Mouse (Mus musculus) kidney, adult 9 months (tissue): Measurements from ENCODE around the gene Coro1c.

Source experiments
- DNase-seq: peaks from one replicate; pipeline ENCODE4 v3.0.0; 2022

Gene Coro1c

DNA sequence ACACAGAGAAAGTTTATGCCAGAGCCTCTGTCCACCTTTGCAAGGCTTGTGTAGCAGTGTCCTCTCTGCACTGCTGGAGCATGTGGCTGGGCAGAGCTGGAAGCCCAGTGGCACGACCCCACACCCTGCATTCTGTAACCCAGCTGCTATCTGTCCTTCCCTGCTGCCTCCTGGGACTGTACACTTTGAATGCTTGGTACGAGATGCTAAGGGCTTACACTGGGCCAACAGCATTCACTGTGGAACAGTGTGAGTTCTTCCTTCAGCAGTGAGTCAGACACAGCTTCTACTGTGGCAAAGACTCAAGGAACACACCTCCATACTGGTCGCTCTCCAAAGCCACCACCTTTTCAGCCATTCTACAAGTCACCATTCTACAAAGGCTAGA lies 25.2 kb downstream of the Coro1c start:
- no peak for DNase-seq

DNA sequence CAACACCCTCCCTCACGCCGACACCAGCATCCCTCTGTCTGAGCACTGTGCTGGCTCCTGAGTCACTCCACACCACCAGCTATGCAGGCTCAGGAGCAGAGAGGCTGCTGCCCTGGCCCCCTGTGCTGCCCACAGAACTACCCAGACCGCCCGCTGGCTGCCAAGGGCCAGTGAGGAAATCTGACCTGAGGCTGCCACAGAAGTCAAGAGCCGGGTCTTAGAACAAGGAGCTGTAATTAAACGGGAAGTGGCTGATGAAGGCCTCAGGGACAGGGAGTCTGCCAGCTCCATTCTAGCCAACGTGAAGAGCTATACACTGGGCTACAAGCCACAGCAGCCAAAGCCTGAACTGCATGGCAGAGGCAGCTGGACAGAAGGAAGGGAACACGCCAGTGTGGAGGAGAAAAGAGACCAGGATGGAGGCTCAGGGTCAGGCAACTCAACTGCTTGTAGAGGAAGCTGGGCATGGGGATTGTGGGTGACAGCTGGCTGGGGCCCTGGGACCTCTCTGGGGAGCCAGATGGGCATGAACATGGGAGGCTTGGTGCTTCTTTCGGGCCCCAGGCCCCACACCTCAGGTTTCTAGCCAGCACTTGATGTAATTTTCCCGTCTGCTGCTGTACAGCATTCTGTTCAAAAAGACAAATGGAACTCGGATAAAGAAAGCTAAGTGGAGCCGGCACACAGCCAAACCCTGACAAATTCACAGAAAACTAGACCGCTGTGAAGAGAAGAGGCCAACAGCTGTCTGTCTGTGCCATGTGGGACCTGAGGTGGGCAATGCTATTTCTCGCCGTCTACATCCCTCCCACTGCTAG lies 25.8 kb downstream of the Coro1c start:
- DNase-seq, result no peak

DNA sequence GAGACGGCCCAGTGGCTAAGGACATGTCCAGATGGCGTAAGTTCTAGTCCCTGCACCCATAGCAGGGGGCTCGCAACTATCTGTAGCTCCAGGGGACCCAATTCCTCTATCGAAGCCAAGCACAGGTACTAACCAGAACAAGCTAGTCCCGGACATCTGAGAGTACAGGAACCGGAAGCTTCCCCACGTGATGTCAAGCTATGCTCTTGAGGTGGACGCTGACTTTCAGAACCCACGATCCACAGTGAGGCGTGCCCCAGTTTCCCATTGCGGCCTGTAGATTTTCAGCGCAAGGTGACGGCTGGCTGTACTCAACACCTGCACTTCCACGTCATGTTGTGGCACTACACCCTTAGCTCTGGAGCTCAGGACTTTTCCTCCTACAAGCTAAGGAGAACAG lies 27.4 kb downstream of the Coro1c start:
- no peak for DNase-seq

DNA sequence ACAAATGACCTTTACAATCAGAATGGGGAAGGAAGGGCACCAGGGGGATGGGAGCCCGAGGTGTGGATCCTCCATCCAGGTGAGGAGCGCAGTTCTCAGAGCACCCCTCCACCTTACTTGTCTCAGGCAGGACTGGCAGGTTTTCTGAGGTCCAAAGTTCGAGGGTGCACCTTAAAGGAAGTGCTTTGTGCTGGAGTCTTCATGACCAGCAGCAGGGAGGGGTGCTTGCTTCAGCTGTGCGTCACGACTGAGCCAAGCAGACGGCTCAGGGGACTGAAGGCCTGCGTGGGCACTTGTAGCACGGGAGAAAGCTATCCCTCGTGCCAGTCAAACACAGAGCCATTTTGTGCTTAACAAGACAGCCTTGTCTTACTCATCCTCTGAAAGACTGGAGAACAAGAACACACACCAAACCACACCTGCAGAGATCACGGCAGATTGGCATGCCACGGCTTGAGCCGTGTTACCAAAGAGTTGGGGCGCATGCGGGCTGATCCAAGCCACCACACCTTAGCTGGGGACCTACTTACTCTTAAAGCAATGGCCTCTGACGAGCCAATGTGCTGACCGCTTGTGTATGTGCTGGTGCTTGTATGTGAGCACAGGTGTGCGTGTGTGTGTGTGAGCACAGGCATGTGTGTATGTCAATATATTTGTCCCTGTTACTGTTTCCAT lies 29.5 kb downstream of the Coro1c start:
- no peak for DNase-seq

DNA sequence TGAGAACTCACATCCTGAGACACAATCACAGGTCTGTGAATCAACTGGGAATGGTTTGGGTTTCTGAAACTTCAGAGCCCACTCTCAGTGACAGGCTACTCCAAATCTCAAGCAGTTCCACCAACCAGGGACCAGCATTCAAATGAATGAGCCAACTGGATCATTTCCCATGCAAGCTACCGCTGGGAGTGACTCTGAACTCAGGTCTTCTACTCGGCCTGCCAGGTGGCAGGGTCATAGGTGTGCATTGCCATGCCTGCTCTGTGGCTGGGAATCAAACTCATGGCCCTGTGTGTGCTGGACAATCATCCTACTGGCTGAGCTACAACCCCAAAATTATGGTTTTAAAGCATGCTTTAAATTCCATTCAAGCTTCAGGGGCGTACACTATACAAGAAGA lies 31.0 kb downstream of the Coro1c start:
- DNase-seq, result no peak

DNA sequence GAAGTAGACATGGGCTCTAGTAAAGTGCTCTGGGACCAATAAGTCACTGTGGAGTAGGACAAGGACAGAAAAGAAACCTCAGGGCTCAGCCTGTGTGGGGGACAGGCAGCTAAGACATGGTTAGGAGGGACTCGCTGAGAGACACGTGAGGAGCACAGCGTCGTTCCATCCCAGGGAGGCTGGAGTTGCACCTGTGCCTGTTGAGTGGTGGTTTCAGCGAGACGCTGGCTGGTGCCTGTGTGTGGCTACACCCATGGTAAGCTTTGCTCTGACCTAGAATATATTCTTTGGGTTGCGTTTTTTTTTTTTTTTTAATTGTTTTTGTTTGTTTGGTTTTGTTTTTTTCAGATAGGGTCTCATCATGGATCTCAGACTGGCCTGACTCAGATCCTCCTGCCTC lies 32.4 kb downstream of the Coro1c start:
- DNase-seq, result no peak

DNA sequence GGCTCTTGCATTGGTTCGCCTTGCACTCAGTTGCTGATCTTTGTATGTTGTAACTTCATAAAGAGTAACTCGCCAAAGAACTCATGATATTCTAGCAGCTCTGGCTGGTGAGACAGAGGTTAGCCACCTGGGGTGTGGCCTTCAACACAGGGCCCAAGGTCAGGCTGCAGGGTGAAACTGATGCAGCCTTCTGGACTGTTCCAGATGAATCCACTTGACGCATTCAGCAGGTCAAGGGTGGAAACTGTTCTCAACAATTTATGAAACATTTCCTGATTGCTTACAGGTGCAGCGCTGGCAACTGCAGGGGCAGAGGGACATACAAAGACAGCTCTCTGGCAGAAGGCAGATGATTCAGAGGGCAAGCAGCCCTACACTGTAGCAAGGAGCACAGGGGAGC lies 32.9 kb downstream of the Coro1c start:
- DNase-seq, result peak; percentile 43

DNA sequence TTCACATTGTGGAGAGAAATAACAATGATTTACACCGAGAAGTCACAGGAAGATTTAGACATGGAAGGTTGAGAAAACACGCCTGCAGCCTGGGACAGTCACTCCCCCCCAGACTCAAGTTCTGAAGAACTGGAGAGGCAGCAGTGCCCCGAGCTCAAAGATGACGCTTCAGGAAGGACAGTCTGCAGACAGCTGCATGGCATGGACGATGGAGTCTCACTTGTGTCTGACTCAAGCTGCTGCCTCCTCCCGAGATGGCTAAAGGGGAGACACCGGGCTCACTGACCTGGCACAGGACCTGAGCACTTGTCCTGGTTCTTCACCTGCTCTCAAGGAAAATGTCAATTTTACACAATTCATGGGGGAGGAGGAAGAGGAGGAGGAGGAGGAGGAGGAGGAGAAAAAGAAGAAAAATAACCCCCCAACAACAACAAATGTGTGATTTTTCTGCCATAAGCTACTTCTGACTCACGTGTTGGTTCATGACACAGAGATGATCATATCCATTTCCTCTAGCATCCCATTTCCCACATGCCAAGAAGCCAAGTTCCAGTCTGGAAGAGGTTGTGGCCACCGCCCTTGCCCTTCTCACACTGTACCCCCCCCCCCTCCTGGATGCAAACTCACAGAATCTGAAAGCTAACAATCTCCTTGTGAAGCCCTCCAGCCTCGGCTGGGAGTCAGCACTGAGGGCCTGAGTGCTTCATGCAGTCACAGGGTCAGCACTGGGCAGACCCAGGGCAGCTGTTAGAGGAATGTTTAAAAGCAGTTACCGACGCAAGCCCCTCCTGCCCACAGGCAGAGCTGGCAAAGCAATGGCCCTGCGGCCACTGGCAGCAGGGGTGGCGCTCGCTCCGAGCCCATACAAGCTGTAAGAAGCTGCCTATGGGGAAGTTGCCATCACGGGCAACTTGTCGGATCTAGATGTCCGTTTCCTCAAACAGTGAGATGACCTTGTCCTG lies 34.2 kb downstream of the Coro1c start:
- no peak for DNase-seq

DNA sequence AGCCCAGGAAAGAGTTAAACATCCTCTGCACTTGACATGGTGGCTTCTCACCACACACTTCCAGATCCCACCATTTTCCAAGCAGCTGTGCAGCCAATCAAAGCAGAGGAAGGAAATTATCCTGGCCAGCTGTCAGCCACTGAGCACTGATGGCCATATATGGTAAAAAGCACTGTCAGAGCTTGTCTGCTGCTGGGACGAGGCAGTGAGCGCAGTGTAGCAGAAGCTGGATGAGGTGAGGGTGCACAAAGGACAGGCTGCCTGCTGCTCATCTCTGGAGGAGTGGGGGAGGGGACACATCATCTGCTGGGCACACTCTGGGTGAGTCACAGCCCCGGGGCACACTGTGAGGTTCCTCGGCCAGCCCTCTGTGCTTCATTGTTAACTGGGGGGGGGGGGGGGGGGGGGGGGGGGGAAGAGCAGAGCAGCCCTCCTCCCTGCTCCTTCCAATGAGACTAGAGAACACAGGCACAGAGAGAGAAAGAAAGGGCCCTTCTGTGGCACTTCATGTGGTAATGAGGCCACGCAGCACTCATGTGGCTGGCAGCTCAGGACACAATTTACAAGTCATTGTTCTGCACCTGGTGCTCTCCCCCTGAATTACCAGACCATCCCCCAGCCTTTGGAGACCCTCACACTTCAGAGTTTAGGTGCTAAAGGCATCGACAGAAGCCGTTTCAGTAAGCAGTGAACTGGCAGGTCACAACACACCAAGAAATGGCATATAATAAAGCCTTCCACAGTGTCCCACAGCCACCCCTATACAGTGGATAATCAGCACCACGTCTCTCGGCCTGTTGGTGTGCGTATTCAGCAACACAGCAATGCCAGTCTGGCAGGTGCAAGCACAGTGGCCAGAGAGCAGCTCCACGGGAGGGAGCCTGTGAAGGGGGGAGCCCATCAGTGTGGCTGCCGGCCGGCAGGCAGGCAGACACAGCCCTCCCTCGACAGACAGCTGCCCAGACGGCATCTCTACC lies 35.3 kb downstream of the Coro1c start:
- DNase-seq, result peak; percentile 62

DNA sequence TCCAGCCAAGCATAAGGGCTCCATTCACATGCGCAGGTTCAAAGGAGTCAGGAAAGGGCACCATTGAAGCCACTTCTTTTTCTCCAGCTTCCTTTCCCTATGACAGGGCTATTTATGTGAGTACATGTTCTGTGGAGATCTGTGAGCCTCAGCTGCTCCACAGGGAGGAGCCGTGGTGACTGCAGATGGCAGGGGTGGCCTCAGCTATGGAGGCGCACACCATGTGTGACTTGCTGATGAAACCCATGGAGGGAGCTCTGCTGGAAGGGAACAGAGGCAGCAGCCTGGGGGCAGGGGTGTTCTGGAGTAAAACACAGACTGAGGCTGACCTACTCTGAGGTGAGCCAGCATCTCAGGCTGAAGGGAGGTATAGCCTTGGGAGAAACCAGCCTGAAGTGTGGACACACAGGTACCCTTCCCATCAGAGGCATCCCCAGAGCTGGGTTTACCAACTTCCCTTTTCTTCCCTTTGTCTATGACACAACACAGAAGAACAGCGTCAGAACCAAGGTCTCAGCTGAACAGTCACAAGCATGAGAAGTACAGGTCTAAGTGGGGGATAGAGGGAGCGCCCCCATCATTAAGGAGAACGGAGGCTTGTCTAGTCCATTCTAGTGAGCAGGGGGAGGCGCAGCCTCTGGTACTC lies 36.5 kb downstream of the Coro1c start:
- DNase-seq, result no peak

DNA sequence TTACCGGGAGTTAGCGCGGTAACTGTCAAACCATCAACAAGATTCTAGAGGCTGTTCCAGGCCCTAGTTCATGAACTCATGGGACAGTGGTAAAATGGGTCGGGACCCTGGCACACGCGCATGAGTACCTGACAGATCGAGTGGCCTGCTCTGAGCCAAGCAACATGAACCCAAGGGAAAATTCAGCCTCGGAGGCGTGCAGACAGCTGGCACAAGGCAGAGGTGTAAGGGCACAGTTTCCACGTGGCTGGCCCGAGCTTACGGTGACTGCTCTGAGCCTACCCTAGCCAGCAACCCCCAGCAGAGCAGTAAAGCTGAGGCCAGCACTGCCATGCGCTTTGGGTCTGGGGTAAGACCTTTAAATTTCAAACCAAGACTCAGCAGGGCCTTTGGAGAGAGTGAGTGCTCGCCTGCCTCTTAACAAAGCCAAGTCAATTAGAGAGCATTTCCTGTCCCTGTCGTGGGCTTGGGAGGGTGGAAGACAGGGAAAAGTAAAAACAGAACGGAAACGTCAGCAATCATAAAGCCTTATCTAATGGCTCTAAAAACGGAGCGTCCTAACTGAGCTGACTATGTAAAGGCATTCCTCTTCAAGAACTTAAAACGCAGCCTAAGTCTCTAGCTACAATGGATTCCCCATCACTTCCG lies 38.0 kb downstream of the Coro1c start:
- peak; percentile 49 for DNase-seq

DNA sequence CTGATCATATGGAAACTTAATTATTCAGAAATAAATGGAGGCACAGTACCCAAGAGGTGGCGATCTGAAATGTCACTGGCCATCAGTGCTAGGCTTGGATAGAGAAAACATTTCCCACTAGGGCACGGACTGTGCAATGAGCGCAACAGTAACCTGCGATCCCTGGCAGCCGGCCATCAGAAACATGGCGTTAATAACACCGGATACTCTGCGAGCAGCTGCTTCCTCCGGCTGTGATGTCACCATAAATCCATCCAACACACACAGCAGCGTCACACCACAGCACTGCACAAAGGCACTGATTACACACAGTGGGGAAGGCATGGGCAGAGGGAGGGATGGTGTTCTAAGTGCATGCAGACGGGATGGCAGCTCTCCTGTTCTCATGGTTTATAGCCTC lies 39.4 kb downstream of the Coro1c start:
- peak; percentile 76 for DNase-seq

DNA sequence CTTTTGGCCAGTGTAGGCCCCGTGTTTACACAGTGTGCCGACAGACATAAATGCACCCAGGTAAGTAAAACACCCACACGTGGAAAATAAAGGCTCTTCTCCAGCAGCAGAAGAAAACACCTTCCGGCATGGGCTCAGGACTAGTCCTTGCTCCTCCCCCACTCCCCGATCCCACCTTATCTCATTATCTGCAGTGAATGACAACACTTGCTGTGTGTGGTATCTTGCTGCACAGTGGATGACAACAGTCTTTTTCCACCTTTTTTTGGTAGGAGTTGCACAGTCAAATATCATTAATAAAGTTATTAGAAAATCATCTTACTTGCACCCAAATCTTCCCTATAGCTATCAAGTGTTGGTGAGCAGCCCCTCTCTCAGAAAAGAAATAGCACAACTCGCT lies 43.6 kb downstream of the Coro1c start:
- no peak for DNase-seq

DNA sequence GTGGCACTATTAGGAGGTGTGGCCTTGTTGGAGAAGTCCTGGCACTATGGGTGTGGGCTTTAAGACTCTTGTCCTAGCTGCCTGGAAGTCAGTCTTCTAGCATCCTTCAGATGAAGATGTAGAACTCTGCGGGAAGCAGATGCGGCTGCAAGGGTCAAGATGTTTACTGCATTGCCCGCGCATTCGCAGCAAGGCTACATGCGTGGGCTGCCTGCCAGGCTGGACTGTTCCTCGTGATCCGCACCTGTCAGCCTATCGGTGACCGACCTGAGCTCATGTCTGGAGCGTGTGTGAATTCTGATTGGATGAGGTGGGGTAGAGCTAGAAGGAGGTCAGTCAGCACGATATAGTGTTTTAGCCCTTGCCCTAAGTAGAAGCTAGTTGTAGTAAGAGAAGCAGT lies 44.6 kb downstream of the Coro1c start:
- no peak for DNase-seq

DNA sequence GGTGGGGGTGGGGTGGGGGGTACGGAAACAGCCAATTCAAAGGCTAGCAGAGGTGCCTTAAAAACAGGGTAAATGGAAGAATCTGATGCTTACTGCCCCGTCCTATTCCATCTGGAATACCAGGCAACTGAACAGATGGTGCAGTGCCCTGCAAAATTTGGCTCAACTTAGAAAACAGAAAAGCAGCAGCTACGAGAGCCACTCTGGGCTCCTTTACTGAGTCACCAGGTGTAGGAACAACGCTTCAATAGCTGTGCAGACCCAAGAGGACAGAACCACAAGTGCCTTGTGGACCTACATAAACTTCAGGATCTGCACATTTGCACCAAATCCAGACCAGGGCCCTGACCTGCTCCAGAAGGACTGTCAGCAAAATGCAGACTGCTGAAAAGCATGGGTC lies 46.1 kb downstream of the Coro1c start:
- no peak for DNase-seq

DNA sequence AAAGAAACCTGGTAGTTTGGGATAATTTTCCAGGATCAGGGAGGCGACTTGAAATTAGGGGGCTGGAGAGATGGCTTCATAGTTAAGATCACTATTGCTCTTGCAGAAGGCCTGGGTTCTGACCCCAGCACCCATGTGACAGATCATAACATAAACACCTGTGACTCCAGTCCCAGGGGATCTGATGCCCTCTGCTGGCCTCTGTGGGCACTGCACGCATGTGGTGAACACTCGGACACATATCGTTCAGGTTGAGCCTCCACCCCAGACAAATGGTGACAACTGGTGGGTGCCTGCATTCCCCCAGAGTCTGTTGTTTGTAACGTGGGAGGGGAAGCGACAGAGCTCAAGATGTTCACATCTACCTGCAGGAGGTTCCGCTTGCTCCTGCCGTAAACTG lies 47.3 kb downstream of the Coro1c start:
- no peak for DNase-seq

DNA sequence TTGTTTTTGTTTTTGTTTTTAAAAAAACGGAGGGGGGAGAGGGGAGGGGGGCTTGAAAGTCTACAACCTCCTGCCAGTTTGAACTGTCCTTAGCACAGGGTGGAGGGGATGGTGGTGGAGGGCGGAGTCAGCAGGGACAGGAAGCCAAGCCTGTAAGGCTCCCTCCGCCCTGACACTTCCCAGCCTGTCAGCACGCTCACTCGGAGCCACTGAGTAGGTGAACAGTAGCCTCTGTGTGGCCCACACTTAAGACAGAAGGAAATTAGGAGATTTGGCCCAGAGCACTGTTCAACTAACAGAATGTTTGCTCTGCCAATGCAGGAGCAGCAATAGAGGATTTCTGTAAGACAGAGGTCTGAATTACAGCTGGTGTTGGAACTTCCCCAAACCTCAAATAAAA lies 49.6 kb downstream of the Coro1c start:
- no peak for DNase-seq

DNA sequence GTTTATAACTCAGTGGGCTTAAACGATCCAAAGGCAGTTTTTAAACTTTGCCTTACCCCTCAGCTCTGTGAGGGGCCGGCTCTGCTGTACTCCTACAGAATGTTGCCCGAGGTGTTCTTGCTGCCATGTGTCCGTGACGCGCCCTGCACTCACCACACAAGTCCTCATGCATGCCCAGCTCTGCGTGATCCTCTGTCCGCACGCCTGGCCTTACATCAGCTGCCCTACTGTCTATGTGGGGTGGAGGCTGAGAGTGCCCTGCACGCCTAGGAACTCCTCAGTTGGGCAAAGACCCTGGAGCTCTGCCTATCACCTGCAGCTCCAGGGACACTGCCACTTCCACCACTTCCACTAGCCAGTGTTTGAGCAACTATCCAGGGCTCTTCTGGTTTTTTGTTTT lies 50.0 kb downstream of the Coro1c start:
- DNase-seq, result no peak

DNA sequence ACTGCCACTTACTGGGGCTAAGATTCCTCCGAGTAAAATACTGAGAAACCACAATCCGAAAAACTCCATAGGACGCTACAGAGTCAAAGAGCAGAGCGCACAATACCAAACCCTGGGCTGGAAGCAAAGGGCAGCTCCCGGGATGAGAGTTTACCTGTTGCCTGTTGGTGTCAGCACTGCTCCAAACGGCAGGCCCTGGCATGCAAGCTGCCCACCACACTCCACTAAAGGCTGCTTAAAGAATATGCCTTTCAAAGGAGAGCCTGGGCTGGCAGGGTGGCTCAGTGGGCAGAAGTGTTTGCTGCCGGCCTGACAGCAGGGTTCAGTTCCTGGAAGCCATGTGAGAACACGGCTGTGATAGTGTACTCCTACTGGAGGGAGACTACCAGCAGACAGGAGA lies 50.9 kb downstream of the Coro1c start:
- DNase-seq, result no peak

DNA sequence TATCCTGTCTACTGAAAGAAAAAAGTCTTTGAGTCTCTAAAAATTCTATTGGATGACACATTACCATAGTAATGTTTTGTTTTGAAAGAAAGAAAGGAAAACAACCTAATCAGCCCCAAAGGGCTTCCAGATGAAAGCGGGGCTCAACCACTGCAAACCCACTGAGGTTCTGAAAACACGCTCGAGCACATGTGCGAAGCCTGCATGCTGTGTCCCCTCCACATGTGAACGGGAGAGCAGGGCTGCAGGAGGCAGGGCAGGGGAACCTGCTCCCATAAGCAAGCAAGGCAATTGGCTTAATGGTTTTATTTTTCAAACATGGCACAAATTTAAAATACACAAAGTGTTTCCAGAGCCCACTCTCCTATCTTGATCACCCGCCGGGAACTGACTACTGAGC lies 51.9 kb downstream of the Coro1c start:
- DNase-seq, result no peak

DNA sequence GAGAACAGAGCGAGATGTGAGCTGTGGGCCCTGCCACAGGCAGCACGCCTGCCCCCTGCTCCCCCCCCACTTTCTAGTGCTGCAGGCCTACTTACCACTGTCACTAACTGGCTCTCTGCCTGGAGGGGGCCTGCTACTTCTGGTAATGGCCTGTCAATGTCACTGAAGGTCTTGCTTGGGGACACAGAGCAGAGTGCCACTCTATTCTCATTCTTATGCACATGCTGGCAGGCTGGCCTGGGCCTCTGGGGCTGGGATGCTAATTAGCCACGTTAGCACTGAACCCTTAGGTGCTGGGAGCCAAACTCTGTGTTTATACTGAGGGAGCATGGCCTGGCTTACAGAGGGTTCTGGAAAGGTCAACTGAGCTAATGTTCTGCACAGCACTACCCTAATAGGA lies 52.9 kb downstream of the Coro1c start:
- peak; percentile 65 for DNase-seq
